Mouse (Mus musculus): ENCODE measurements around the gene Gng12. TPM values are rescaled to one million over a fixed set of nuclear protein-coding genes. Genes with fewer than 3 reads are reported as not detected.

Gene Gng12
- polyA plus RNA-seq, 1 experiment = 24.9 TPM

- Histone ChIP-seq H3K79me3 (ENCODE audit: low read depth) (no peaks in the 10 kb centered on the region), H3K27me3 (ENCODE audit: control insufficient read depth, insufficient read depth, insufficient read length) (no peaks in the 10 kb centered on the region), H3K79me2 (ENCODE audit: control insufficient read depth, insufficient read depth) (no peaks in the 10 kb centered on the region), H3K4me3 (ENCODE audit: insufficient read depth, poor library complexity, severe bottlenecking) (no peak overlapping the region), H3K36me3 (ENCODE audit: control insufficient read depth, insufficient read depth) (no peaks in the 10 kb centered on the region), H3ac (ENCODE audit: control insufficient read depth, insufficient read length, low read depth) (no peak overlapping the region)
- TF ChIP-seq FOSL1 (IDR thresholded peaks at IDR 0.05; ENCODE audit: insufficient read depth, low read length, poor library complexity, severe bottlenecking) (no peak), CEBPB (IDR thresholded peaks at IDR 0.05; ENCODE audit: low read depth) (no peak), MYOD1 (IDR thresholded peaks at IDR 0.05; ENCODE audit: control insufficient read depth, insufficient read length, low read depth) (no peak), CTCF (IDR thresholded peaks at IDR 0.05; ENCODE audit: control insufficient read depth, insufficient read depth, insufficient read length) (no peak), MYOG (IDR thresholded peaks at IDR 0.05; ENCODE audit: control insufficient read depth, extremely low read depth, insufficient read length) (no peak), USF1 (IDR thresholded peaks at IDR 0.05; ENCODE audit: low read depth) (no peak), MAX (IDR thresholded peaks at IDR 0.05) (no peak)
Measured at GRCm38 (mm10) chr6:66980040-66980439, 83.8 kb downstream of the Gng12 start.

GRCm38 (mm10) chr6:66981366-66981765 lies 85.2 kb downstream of the Gng12 start:
- no peak overlapping the region for H3ac ChIP-seq (ENCODE audit: control insufficient read depth, insufficient read length, low read depth)
- TF ChIP-seq USF1 (IDR thresholded peaks at IDR 0.05; ENCODE audit: low read depth) (no peak), FOSL1 (IDR thresholded peaks at IDR 0.05; ENCODE audit: insufficient read depth, low read length, poor library complexity, severe bottlenecking) (no peak), MAX (IDR thresholded peaks at IDR 0.05) (no peak), CEBPB (IDR thresholded peaks at IDR 0.05; ENCODE audit: low read depth) (no peak), MYOG (IDR thresholded peaks at IDR 0.05; ENCODE audit: control insufficient read depth, extremely low read depth, insufficient read length) (no peak), MYOD1 (IDR thresholded peaks at IDR 0.05; ENCODE audit: control insufficient read depth, insufficient read length, low read depth) (no peak), CTCF (IDR thresholded peaks at IDR 0.05; ENCODE audit: control insufficient read depth, insufficient read depth, insufficient read length) (no peak)
- H3K79me3 ChIP-seq (ENCODE audit: low read depth) = no peaks in the 10 kb centered on the region
- H3K79me2 ChIP-seq (ENCODE audit: control insufficient read depth, insufficient read depth) = no peaks in the 10 kb centered on the region
- H3K27me3 ChIP-seq (ENCODE audit: control insufficient read depth, insufficient read depth, insufficient read length) = no peaks in the 10 kb centered on the region
- H3K4me3 ChIP-seq (ENCODE audit: insufficient read depth, poor library complexity, severe bottlenecking) = no peak overlapping the region
- no peaks in the 10 kb centered on the region for H3K36me3 ChIP-seq (ENCODE audit: control insufficient read depth, insufficient read depth)

GRCm38 (mm10) chr6:66981864-66982263 lies 85.7 kb downstream of the Gng12 start:
- Histone ChIP-seq H3K4me3 (ENCODE audit: insufficient read depth, poor library complexity, severe bottlenecking) (no peak overlapping the region), H3K79me2 (ENCODE audit: control insufficient read depth, insufficient read depth) (no peaks in the 10 kb centered on the region), H3K79me3 (ENCODE audit: low read depth) (no peaks in the 10 kb centered on the region), H3ac (ENCODE audit: control insufficient read depth, insufficient read length, low read depth) (no peak overlapping the region), H3K36me3 (ENCODE audit: control insufficient read depth, insufficient read depth) (no peaks in the 10 kb centered on the region), H3K27me3 (ENCODE audit: control insufficient read depth, insufficient read depth, insufficient read length) (no peaks in the 10 kb centered on the region)
- TF ChIP-seq MYOG (IDR thresholded peaks at IDR 0.05; ENCODE audit: control insufficient read depth, extremely low read depth, insufficient read length) (no peak), FOSL1 (IDR thresholded peaks at IDR 0.05; ENCODE audit: insufficient read depth, low read length, poor library complexity, severe bottlenecking) (no peak), USF1 (IDR thresholded peaks at IDR 0.05; ENCODE audit: low read depth) (no peak), CTCF (IDR thresholded peaks at IDR 0.05; ENCODE audit: control insufficient read depth, insufficient read depth, insufficient read length) (no peak), MAX (IDR thresholded peaks at IDR 0.05) (no peak), CEBPB (IDR thresholded peaks at IDR 0.05; ENCODE audit: low read depth) (no peak), MYOD1 (IDR thresholded peaks at IDR 0.05; ENCODE audit: control insufficient read depth, insufficient read length, low read depth) (no peak)

- TF ChIP-seq FOSL1 (IDR thresholded peaks at IDR 0.05; ENCODE audit: insufficient read depth, low read length, poor library complexity, severe bottlenecking) = no peak
- Histone ChIP-seq H3K27me3 (ENCODE audit: control insufficient read depth, insufficient read depth, insufficient read length) (no peaks in the 10 kb centered on the region), H3ac (ENCODE audit: control insufficient read depth, insufficient read length, low read depth) (no peak overlapping the region), H3K79me2 (ENCODE audit: control insufficient read depth, insufficient read depth) (no peaks in the 10 kb centered on the region), H3K4me3 (ENCODE audit: insufficient read depth, poor library complexity, severe bottlenecking) (no peak overlapping the region), H3K79me3 (ENCODE audit: low read depth) (no peaks in the 10 kb centered on the region), H3K36me3 (ENCODE audit: control insufficient read depth, insufficient read depth) (no peaks in the 10 kb centered on the region)
Measured at GRCm38 (mm10) chr6:66984079-66984478, 87.9 kb downstream of the Gng12 start.

GRCm38 (mm10) chr6:66984672-66985071 lies 88.5 kb downstream of the Gng12 start:
- TF ChIP-seq FOSL1 (IDR thresholded peaks at IDR 0.05; ENCODE audit: insufficient read depth, low read length, poor library complexity, severe bottlenecking) = no peak
- TF ChIP-seq MYOG (IDR thresholded peaks at IDR 0.05; ENCODE audit: control insufficient read depth, extremely low read depth, insufficient read length) = no peak
- TF ChIP-seq CEBPB (IDR thresholded peaks at IDR 0.05; ENCODE audit: low read depth) = no peak
- TF ChIP-seq USF1 (IDR thresholded peaks at IDR 0.05; ENCODE audit: low read depth) = no peak
- no peak for TF ChIP-seq CTCF (IDR thresholded peaks at IDR 0.05; ENCODE audit: control insufficient read depth, insufficient read depth, insufficient read length)
- no peak for TF ChIP-seq MYOD1 (IDR thresholded peaks at IDR 0.05; ENCODE audit: control insufficient read depth, insufficient read length, low read depth)
- TF ChIP-seq MAX (IDR thresholded peaks at IDR 0.05) = no peak
- H3K27me3 ChIP-seq (ENCODE audit: control insufficient read depth, insufficient read depth, insufficient read length) = no peaks in the 10 kb centered on the region
- H3K36me3 ChIP-seq (ENCODE audit: control insufficient read depth, insufficient read depth) = no peaks in the 10 kb centered on the region
- no peak overlapping the region for H3ac ChIP-seq (ENCODE audit: control insufficient read depth, insufficient read length, low read depth)
- no peaks in the 10 kb centered on the region for H3K79me2 ChIP-seq (ENCODE audit: control insufficient read depth, insufficient read depth)
- H3K4me3 ChIP-seq (ENCODE audit: insufficient read depth, poor library complexity, severe bottlenecking) = no peak overlapping the region
- H3K79me3 ChIP-seq (ENCODE audit: low read depth) = no peaks in the 10 kb centered on the region

GRCm38 (mm10) chr6:66985500-66985899 lies 89.3 kb downstream of the Gng12 start:
- H3K27me3 ChIP-seq (ENCODE audit: control insufficient read depth, insufficient read depth, insufficient read length) = no peaks in the 10 kb centered on the region
- no peak for TF ChIP-seq MAX (IDR thresholded peaks at IDR 0.05)
- TF ChIP-seq MYOD1 (IDR thresholded peaks at IDR 0.05; ENCODE audit: control insufficient read depth, insufficient read length, low read depth) = peak; percentile 24

More at GRCm38 (mm10) chr6:66985500-66985899, 89.3 kb downstream of the Gng12 start:
- Histone ChIP-seq H3K79me2 (ENCODE audit: control insufficient read depth, insufficient read depth) (no peaks in the 10 kb centered on the region), H3K4me3 (ENCODE audit: insufficient read depth, poor library complexity, severe bottlenecking) (no peak overlapping the region), H3K79me3 (ENCODE audit: low read depth) (no peaks in the 10 kb centered on the region), H3ac (ENCODE audit: control insufficient read depth, insufficient read length, low read depth) (no peak overlapping the region), H3K36me3 (ENCODE audit: control insufficient read depth, insufficient read depth) (no peaks in the 10 kb centered on the region)

All from C2C12 (cell line).